Mouse (Mus musculus) embryonic facial prominence, embryonic 11.5 days (tissue): Measurements from ENCODE around the gene Cbx1. TPM values are rescaled to one million over a fixed set of nuclear protein-coding genes. Genes with fewer than 3 reads are reported as not detected.
A peak's percentile ranks its signal among the peaks of the same experiment; 100 is the strongest.

Experiments
- ATAC-seq: fragments of 200-750 bp; cut with Nextera tagmentation; replicated peaks from 2 replicates; pipeline ENCODE4 v1.8.0; 2017; ENCODE audit warnings: low read depth; ENCODE audit not compliant: insufficient number of reproducible peaks, low FRiP score, low TSS enrichment
- DNase-seq: peaks from one replicate; pipeline ENCODE4 v3.0.0-alpha.2; 2015; ENCODE audit warnings: low spot score
- H3K27ac ChIP-seq: fragments of 300-500 bp; sonication (generic); replicated peaks from 2 replicates; pipeline ENCODE4 v1.5.1; 2014; ENCODE audit warnings: mild to moderate bottlenecking, low read depth, low read length, control low read depth
- H3K27me3 ChIP-seq: fragments of 300-500 bp; sonication (generic); 2 replicates; pipeline ENCODE4 v1.6.1; 2014; ENCODE audit warnings: mild to moderate bottlenecking, low read length, moderate library complexity, mixed read lengths; ENCODE audit not compliant: control insufficient read depth, insufficient read depth
- H3K36me3 ChIP-seq: fragments of 300-500 bp; sonication (generic); replicated peaks from 2 replicates; pipeline ENCODE4 v1.6.1; 2014; ENCODE audit warnings: low read depth, mild to moderate bottlenecking, low read length, moderate library complexity, mixed read lengths; ENCODE audit not compliant: control insufficient read depth, insufficient read depth
- H3K4me1 ChIP-seq: fragments of 300-500 bp; sonication (generic); 2 replicates; pipeline ENCODE4 v1.6.1; 2014; ENCODE audit warnings: low read length, mixed read lengths; ENCODE audit not compliant: control insufficient read depth, insufficient read depth
- H3K4me2 ChIP-seq: fragments of 300-500 bp; sonication (generic); 2 replicates; pipeline ENCODE4 v1.6.1; 2014; ENCODE audit warnings: low read depth, mild to moderate bottlenecking, control low read depth, low read length, moderate library complexity
- H3K4me3 ChIP-seq: fragments of 300-500 bp; sonication (generic); 2 replicates; pipeline ENCODE4 v1.5.1; 2014; ENCODE audit warnings: low read depth, low read length, control low read depth
- H3K9ac ChIP-seq: fragments of 300-500 bp; sonication (generic); replicated peaks from 2 replicates; pipeline ENCODE4 v1.6.1; 2014; ENCODE audit warnings: mild to moderate bottlenecking, control low read depth, low read length
- H3K9me3 ChIP-seq: fragments of 300-500 bp; sonication (generic); replicated peaks from 2 replicates; pipeline ENCODE4 v1.6.1; 2016; ENCODE audit warnings: mild to moderate bottlenecking, low read length, inconsistent platforms, mixed read lengths; ENCODE audit not compliant: control insufficient read depth
- WGBS: fragments of 180-500 bp; shearing (Covaris S2); extraction: QIAGEN DNeasy Blood & Tissue Kit; methylation state at CpG from one replicate; pipeline ENCODE4 v1.1.7; 2014; 5-methylcytosine and 5-hydroxymethylcytosine counted together
- polyA plus RNA-seq: library from polyadenylated mRNA; unstranded; fragments of >200 nt; fragmentation: Nextera tagmentation; extraction: Ambion mirVana; gene quantifications from 2 replicates; pipeline ENCODE4 v1.2.1, GENCODE M21; 2014

Cbx1 gene
- polyA plus RNA-seq, 1 experiment from 2014 or later = 179 TPM

DNA sequence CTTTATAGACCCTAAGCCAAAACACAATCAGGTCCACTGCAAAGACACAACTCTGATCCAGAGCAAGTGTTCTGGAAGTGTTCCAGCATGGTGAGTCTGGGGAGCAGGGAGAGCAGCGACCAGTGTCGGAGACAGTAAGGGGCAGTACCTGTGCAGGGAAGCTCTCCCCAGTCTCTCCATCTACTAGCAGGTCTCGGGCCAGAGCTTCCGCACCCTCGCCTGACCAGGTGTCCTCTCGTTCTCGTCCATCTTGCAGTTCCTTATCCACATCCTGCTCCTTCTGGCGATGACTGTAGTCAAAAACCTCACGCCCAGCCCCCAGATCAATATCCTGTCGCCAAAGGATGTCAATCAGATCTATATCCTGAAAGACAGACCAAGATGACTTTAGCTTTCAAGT, 33.0 kb downstream of the Cbx1 start:
- Histone ChIP-seq H3K9me3 (no peaks in the 10 kb centered on the region), H3K4me1 (peaks cover 20% of the 10 kb centered on the region), H3K4me2 (no peak overlapping the region), H3K27me3 (no peaks in the 10 kb centered on the region), H3K27ac (no peak overlapping the region), H3K4me3 (no peak overlapping the region), H3K36me3 (peaks cover 15% of the 10 kb centered on the region), H3K9ac (no peak overlapping the region)
- DNase-seq = no peak
- ATAC-seq = no peak
- WGBS = 95% methylated on average over 10 of the region's 10 CpGs

DNA sequence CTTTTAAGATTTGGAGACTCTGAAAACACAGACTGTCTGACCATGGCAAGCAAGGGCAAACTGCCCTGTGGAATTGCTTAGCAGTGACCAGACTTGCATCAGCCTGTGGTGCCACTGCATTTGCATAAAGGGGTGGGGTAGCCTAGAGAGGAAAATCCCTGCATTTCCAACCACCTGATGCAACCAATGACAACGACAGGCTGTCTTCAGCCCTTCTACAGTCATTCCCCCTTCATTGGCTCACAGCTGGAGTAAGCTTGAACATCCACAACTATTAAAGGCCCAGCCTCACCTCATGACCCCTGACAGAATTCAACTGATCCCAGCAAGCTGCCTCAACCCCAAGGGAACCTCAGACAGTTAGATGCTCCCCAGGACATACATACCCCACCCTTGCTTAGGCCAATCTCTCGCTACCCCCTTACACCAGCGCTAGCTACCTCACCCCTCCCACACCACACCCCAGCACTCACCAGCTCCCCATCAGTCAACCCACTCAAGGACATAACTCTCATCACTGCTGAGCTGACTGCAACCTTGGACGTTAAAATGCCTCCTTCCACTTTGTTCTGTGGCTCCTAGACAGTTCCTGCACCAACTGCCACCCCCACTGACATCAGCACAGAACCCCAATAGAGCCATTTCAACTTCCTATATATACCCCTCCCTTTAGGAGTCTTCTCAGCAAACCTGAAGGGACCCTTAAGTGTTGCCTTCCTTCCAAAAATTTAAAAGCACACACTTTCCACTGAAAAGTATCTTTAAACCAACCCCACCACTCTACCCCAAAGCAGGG, 33.9 kb downstream of the Cbx1 start:
- H3K36me3 ChIP-seq = peaks cover 16% of the 10 kb centered on the region
- peak overlapping the region; percentile 46 for H3K4me3 ChIP-seq
- DNase-seq (no peak), ATAC-seq (no peak)
- H3K9ac ChIP-seq = peak overlapping the region; percentile 52
- no peak overlapping the region for H3K27ac ChIP-seq
- no peaks in the 10 kb centered on the region for H3K27me3 ChIP-seq
- peak overlapping the region; percentile 94 for H3K4me2 ChIP-seq
- H3K4me1 ChIP-seq = peaks cover 23% of the 10 kb centered on the region
- no peaks in the 10 kb centered on the region for H3K9me3 ChIP-seq
- 37% methylated on average over 4 of the region's 4 CpGs for WGBS

DNA sequence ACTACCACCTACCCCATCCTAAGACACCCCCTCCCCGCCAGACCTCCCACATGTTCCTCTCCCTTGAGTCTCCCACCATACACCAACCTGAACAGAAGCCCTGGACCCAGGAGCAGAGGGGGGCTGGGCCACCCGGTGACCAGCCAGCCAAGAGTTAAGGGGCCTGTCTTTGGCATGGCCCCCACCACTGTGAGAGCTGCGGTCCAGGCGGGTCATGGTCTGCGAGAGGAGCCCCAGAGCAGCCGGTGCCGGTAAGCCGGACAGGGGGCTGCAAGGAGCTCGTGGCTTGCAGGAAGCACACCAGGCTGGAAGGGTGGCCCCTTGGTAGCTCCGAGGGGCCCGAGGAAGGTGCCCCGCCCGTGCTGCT, 34.5 kb downstream of the Cbx1 start:
- peaks cover 16% of the 10 kb centered on the region for H3K36me3 ChIP-seq

DNA sequence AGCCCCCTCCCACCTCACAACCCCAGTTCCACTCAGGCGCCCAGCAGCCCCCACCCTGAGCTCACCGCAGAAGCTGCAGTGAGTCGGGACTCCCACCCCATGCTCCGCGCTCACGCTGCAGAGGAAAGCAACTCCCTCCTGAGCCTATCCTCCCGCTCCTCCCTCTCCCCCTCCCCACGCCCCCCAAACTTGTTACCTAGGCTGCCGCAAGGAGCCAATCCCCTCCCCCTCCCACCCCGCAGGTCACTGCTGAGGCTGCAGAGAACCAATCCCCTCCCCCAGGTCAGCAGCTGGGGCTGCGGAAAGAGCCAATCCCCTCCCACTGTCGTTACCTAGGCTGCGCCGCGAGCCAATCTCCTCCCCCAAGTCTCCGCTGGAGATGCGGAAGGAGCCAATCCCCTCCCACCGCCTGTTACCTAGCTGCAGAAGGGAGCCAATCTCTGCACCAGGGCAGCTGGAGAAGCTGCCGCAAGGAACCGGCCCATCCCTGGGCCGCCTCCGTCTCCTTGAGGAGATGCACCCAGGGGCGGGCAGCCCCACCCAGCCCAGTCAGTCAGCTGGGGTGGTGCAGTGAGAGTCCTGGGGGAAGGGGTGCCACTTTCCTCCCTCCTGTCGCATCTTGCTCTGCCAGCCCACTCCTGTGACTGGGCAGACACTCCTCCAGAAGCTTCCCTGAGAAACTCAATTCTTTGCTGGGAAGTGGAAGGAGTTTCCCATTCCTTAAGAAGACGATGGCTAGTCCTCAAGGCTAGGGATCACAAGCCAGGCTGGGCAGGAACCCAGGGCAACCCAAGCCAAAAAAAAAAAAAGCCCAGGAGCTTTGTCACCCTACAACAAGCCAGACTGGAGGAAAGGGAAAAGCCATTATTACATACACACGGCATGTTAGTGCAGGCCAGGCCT, 35.2 kb downstream of the Cbx1 start:
- DNase-seq = peak; percentile 98
- peak overlapping the region; percentile 82 for H3K27ac ChIP-seq
- H3K27me3 ChIP-seq = no peaks in the 10 kb centered on the region
- ATAC-seq = peak; percentile 82
- no peaks in the 10 kb centered on the region for H3K9me3 ChIP-seq
- WGBS = 2% methylated on average over 26 of the region's 26 CpGs
- peaks cover 23% of the 10 kb centered on the region for H3K4me1 ChIP-seq
- peaks cover 16% of the 10 kb centered on the region for H3K36me3 ChIP-seq
- peak overlapping the region; percentile 52 for H3K9ac ChIP-seq
- peak overlapping the region; percentile 94 for H3K4me2 ChIP-seq
- peak overlapping the region; percentile 46 for H3K4me3 ChIP-seq

More for the DNA sequence above, 34.5 kb downstream of the Cbx1 start:
- peak overlapping the region; percentile 59 for H3K27ac ChIP-seq
- H3K9me3 ChIP-seq = no peaks in the 10 kb centered on the region
- H3K4me1 ChIP-seq = peaks cover 23% of the 10 kb centered on the region
- no peaks in the 10 kb centered on the region for H3K27me3 ChIP-seq
- peak; percentile 46 for ATAC-seq
- peak overlapping the region; percentile 46 for H3K4me3 ChIP-seq
- peak overlapping the region; percentile 94 for H3K4me2 ChIP-seq
- peak overlapping the region; percentile 52 for H3K9ac ChIP-seq
- WGBS = 11% methylated on average over 13 of the region's 13 CpGs
- DNase-seq = no peak

DNA sequence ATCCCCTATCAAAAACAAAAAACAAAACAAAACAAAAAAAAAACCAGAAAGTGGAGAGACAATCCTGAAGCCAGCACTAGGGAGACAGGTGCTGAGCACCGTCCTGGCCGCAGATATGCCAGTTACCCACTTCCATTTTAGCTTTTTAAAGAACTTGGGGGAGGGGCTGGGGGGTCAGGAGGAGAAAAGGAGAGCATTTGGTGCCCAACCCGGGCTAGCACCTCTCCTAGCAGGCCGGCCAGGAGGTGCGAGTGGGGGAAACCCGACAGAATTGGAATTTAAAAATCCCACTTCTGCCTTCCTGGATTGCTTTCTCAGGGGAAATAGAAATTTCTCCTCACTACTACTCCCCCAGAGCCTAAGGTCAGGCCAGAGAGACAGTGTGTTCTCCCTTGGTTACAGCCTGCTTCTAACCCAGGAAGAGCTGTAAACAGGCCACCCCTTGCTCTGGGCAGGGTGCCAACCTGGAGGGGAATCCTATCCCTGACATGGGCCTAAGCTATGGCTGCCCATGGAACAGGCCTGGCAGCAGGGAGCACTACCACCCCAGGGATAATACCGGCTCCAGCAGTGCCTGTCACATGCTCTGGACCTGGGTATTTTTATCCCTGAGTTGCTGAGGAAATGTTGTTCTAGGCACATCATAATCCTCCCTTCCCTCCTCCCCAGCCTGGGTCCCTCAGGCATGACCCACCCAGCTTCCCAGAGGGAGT, 36.0 kb downstream of the Cbx1 start:
- ATAC-seq (no peak), DNase-seq (no peak)
- Histone ChIP-seq H3K9me3 (no peaks in the 10 kb centered on the region), H3K36me3 (peaks cover 16% of the 10 kb centered on the region), H3K4me1 (peaks cover 23% of the 10 kb centered on the region), H3K4me3 (no peak overlapping the region), H3K9ac (no peak overlapping the region), H3K27me3 (no peaks in the 10 kb centered on the region), H3K4me2 (peak overlapping the region; percentile 2), H3K27ac (peak overlapping the region; percentile 82; the same call in 1 of the 2 replicates)
- WGBS = 52% methylated on average over 7 of the region's 7 CpGs

DNA sequence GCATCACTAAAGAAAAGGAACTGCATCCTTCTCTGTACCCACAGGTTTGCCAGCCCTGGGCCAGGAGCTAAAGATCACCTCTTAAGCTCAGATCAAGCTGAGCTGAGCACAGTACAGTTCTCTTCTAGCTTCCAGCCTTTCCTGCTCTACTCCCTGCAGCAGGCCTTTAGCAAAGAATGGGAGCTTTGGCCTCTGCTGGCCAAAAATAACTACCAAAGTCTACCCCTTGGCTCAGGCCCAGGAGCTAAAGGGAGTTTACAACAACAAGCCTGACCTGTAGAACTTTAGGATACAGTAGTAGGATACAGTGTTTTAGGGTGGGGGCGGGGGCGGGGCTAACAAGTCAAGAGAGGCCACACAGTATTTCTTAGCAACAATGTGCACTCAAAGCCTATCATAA, 37.6 kb downstream of the Cbx1 start:
- 81% methylated on average over 2 of the region's 2 CpGs for WGBS
- ATAC-seq (no peak), DNase-seq (no peak)
- Histone ChIP-seq H3K9me3 (no peaks in the 10 kb centered on the region), H3K4me1 (peaks cover 23% of the 10 kb centered on the region), H3K27ac (no peak overlapping the region), H3K4me3 (0 out of 2 replicates have a peak overlapping the region, but pooled peaks have one; percentile 1), H3K4me2 (no peak overlapping the region; the same call in 1 of the 2 replicates), H3K36me3 (peaks cover 2% of the 10 kb centered on the region; the same call in 1 of the 2 replicates), H3K27me3 (no peaks in the 10 kb centered on the region), H3K9ac (peak overlapping the region; percentile 6; the same call in 1 of the 2 replicates)

DNA sequence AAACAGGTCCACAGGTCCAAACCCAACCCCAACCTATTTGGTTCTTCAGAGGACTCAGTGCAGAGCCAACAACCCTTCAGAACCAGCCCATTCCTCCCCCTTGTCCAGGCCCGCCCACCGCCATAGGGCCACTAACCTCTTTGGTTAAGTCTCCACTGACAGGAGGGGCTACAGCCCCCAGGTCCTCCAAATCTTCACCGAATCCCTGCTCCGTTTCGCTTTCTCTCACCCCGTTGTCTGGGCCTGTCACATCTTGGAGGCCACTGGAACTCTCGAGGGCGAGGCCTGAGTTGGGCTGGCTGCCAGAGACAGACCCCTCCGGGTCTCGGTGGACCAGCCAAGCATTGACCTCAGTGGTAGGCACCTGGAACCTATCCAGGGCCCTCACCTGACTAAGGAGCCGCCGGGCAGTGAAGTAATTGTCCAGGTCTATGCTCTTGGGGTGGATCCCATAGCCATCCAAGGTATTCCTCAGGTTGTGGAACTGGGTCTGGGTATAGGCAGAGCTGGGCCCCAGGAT, 38.2 kb downstream of the Cbx1 start:
- no peak overlapping the region for H3K9ac ChIP-seq
- H3K27me3 ChIP-seq = no peaks in the 10 kb centered on the region
- DNase-seq (no peak), ATAC-seq (no peak)
- peaks cover 23% of the 10 kb centered on the region for H3K4me1 ChIP-seq
- 86% methylated on average over 12 of the region's 12 CpGs for WGBS
- no peak overlapping the region for H3K4me3 ChIP-seq
- peak overlapping the region; percentile 19 for H3K4me2 ChIP-seq
- no peak overlapping the region for H3K27ac ChIP-seq
- H3K9me3 ChIP-seq = no peaks in the 10 kb centered on the region
- peaks cover 2% of the 10 kb centered on the region; the same call in 1 of the 2 replicates for H3K36me3 ChIP-seq
